Mouse (Mus musculus) heart, adult 2 months (tissue): ENCODE measurements at regions not wholly inside any gene's neighbourhood (a gene's known extent, or its start where the extent isn't known, plus 50 kb on each side); places are given as distances from the start of the nearest gene placed in this dataset.

ENCODE experiments used
- CTCF ChIP-seq: fragments of 200-600 bp; IDR thresholded peaks from 2 replicates; pipeline ENCODE4 v1.8.1; 2022; ENCODE audit warnings: antibody characterized with exemption, mild to moderate bottlenecking, moderate library complexity
- EP300 ChIP-seq: fragments of 200-500 bp; IDR thresholded peaks from 2 replicates; pipeline ENCODE4 v1.6.1; 2011; ENCODE audit warnings: low read depth, low read length, control low read depth; ENCODE audit not compliant: insufficient read depth
- POLR2A ChIP-seq: fragments of 200-500 bp; IDR thresholded peaks from 2 replicates; pipeline ENCODE4 v1.6.1; 2011; ENCODE audit warnings: mild to moderate bottlenecking, low read depth, low read length, control low read depth; ENCODE audit not compliant: insufficient read depth

GRCm38 (mm10) chr2:33973213-33973834 is 85.6 kb upstream of the Mvb12b start:
- no peak for TF ChIP-seq POLR2A
- TF ChIP-seq CTCF = no peak
- TF ChIP-seq EP300 = 0 out of 2 replicates have a peak, but pooled peaks have one; percentile 62
